Mouse (Mus musculus) midbrain, embryonic 11.5 days (tissue): ENCODE results near the gene Jam2. TPM values are rescaled to one million over a fixed set of nuclear protein-coding genes. Genes with fewer than 3 reads are reported as not detected.

Experiments
- ATAC-seq: fragments of 200-750 bp; cut with Nextera tagmentation; 2 replicates; pipeline ENCODE4 v1.8.0; 2017; ENCODE audit warnings: moderate TSS enrichment, moderate library complexity; ENCODE audit not compliant: low FRiP score
- DNase-seq: peaks from one replicate; pipeline ENCODE4 v3.0.0; 2015; ENCODE audit warnings: low spot score; ENCODE audit errors: missing footprints
- H3K27ac ChIP-seq: fragments of 300-500 bp; sonication (generic); 2 replicates; pipeline ENCODE4 v1.5.1; 2014; ENCODE audit warnings: low read depth, low read length
- H3K27me3 ChIP-seq: fragments of 300-500 bp; sonication (generic); 2 replicates; pipeline ENCODE4 v1.6.1; 2014; ENCODE audit warnings: mild to moderate bottlenecking, low read length, moderate library complexity, mixed read lengths; ENCODE audit not compliant: control insufficient read depth, insufficient read depth
- H3K36me3 ChIP-seq: fragments of 300-500 bp; sonication (generic); 2 replicates; pipeline ENCODE4 v1.6.1; 2014; ENCODE audit warnings: mild to moderate bottlenecking, low read length, moderate library complexity, mixed read lengths; ENCODE audit not compliant: control insufficient read depth, insufficient read depth
- H3K4me1 ChIP-seq: fragments of 300-500 bp; sonication (generic); 2 replicates; pipeline ENCODE4 v1.6.1; 2014; ENCODE audit warnings: low read length; ENCODE audit not compliant: control insufficient read depth, insufficient read depth
- H3K4me2 ChIP-seq: fragments of 300-500 bp; sonication (generic); 2 replicates; pipeline ENCODE4 v1.6.1; 2014; ENCODE audit warnings: mild to moderate bottlenecking, moderate library complexity
- H3K4me3 ChIP-seq: fragments of 300-500 bp; sonication (generic); 2 replicates; pipeline ENCODE4 v1.5.1; 2014; ENCODE audit warnings: low read depth, low read length
- H3K9ac ChIP-seq: fragments of 300-500 bp; sonication (generic); 2 replicates; pipeline ENCODE4 v1.6.1; 2014; ENCODE audit warnings: low read length
- H3K9me3 ChIP-seq: fragments of 300-500 bp; sonication (generic); 2 replicates; pipeline ENCODE4 v1.6.1; 2016; ENCODE audit warnings: low read length; ENCODE audit not compliant: control insufficient read depth
- WGBS: fragments of 180-500 bp; shearing (Covaris S2); extraction: QIAGEN DNeasy Blood & Tissue Kit; methylation state at CpG from one replicate; pipeline ENCODE4 v1.1.7; 2014; 5-methylcytosine and 5-hydroxymethylcytosine counted together
- polyA plus RNA-seq: library from polyadenylated mRNA; unstranded; fragments of >200 nt; fragmentation: Nextera tagmentation; extraction: Ambion mirVana; gene quantifications from 2 replicates; pipeline ENCODE4 v1.2.1, GENCODE M21; 2014

Gene Jam2
- polyA plus RNA-seq, 1 experiment from 2014 or later: 95.1 TPM

DNA sequence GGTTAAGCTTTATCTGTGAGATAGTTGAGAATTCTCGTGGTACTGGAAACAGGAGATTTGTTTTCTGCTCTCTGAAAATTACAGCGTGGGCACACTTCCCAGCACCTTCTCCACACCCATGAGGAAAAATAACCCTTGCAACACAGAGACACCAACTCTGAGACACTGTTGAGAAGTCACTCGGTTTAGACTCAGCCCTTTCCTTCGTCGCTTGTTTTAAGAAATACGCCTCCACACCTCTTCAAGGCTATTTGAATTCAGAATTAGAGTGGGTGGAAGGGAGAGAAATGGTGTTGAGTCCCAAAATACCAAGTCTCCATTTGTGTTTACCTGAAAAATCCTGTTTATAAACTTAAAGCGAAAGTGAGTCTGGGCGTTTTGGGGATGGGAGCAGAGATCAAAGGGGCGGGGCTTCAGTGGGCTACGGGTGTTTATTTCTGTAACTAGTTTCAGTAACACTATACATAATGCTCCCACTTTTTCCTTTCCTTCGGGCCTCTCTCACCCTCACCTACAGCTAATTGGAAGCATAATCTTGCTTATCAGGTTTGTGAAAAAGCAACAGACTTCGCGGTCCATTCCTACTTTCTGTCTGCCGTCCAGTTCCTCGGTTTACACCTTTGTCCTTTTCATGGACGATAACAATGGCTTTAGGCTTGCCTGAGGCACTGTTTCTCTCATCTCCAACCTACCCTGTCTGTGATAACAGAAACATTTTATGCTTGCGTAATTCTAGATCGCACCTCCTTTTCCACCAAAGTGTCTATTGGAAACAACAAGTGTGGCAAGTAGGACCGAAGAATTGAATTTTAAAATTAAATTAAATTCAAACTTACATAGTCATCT lies 4.1 kb upstream of the Jam2 start:
- 89% methylated on average over 19 of the region's 19 CpGs for WGBS
- Histone ChIP-seq H3K9me3 (no peaks in the 10 kb centered on the region), H3K9ac (no peak overlapping the region), H3K27ac (no peak overlapping the region), H3K4me3 (no peak overlapping the region), H3K27me3 (no peaks in the 10 kb centered on the region), H3K4me1 (no peaks in the 10 kb centered on the region), H3K4me2 (no peak overlapping the region), H3K36me3 (no peaks in the 10 kb centered on the region)
- DNase-seq: peak; percentile 28
- ATAC-seq: no peak

GRCm38 (mm10) chr16:84770891-84771290 lies 3.0 kb upstream of the Jam2 start:
- no peak overlapping the region for H3K4me3 ChIP-seq
- no peak overlapping the region for H3K27ac ChIP-seq
- no peaks in the 10 kb centered on the region for H3K9me3 ChIP-seq
- ATAC-seq: no peak
- peaks cover 2% of the 10 kb centered on the region; the same call in 1 of the 2 replicates for H3K4me1 ChIP-seq
- WGBS: 91% methylated on average over 7 of the region's 7 CpGs
- no peak overlapping the region for H3K4me2 ChIP-seq
- no peak overlapping the region for H3K9ac ChIP-seq
- DNase-seq: peak; percentile 61
- H3K27me3 ChIP-seq: no peaks in the 10 kb centered on the region
- no peaks in the 10 kb centered on the region for H3K36me3 ChIP-seq

- Histone ChIP-seq H3K4me2 (no peak overlapping the region), H3K9ac (no peak overlapping the region), H3K27ac (no peak overlapping the region), H3K4me3 (no peak overlapping the region), H3K27me3 (no peaks in the 10 kb centered on the region), H3K36me3 (no peaks in the 10 kb centered on the region), H3K9me3 (no peaks in the 10 kb centered on the region), H3K4me1 (peaks cover 3% of the 10 kb centered on the region; the same call in 1 of the 2 replicates)
- DNase-seq (peak; percentile 75), ATAC-seq (no peak)
- 96% methylated on average over 2 of the region's 2 CpGs for WGBS
These were observed 2.5 kb upstream of the Jam2 start for GRCm38 (mm10) chr16:84771461-84771860.

- Histone ChIP-seq H3K27ac (peak overlapping the region; percentile 99), H3K4me1 (peaks cover 3% of the 10 kb centered on the region; the same call in 1 of the 2 replicates), H3K4me3 (peak overlapping the region; percentile 77; the same call in 1 of the 2 replicates), H3K4me2 (peak overlapping the region; percentile 54), H3K27me3 (no peaks in the 10 kb centered on the region), H3K9ac (peak overlapping the region; percentile 95; the same call in 1 of the 2 replicates), H3K36me3 (no peaks in the 10 kb centered on the region), H3K9me3 (no peaks in the 10 kb centered on the region)
- ATAC-seq (peak; percentile 76), DNase-seq (peak; percentile 95)
- 3% methylated on average over 8 of the region's 8 CpGs for WGBS
These were observed 1.2 kb upstream of the Jam2 start for GRCm38 (mm10) chr16:84772496-84773267.

- Histone ChIP-seq H3K4me1 (peaks cover 3% of the 10 kb centered on the region; the same call in 1 of the 2 replicates), H3K27ac (peak overlapping the region; percentile 99), H3K36me3 (peaks cover 2% of the 10 kb centered on the region; the same call in 1 of the 2 replicates), H3K9me3 (no peaks in the 10 kb centered on the region), H3K4me2 (peak overlapping the region; percentile 54), H3K27me3 (no peaks in the 10 kb centered on the region), H3K9ac (peak overlapping the region; percentile 95), H3K4me3 (peak overlapping the region; percentile 77)
- 1% methylated on average over 15 of the region's 15 CpGs for WGBS
- peak; percentile 59 for ATAC-seq
- peak; percentile 97 for DNase-seq
These were observed 558 bp upstream of the Jam2 start for GRCm38 (mm10) chr16:84773268-84773861.

DNA sequence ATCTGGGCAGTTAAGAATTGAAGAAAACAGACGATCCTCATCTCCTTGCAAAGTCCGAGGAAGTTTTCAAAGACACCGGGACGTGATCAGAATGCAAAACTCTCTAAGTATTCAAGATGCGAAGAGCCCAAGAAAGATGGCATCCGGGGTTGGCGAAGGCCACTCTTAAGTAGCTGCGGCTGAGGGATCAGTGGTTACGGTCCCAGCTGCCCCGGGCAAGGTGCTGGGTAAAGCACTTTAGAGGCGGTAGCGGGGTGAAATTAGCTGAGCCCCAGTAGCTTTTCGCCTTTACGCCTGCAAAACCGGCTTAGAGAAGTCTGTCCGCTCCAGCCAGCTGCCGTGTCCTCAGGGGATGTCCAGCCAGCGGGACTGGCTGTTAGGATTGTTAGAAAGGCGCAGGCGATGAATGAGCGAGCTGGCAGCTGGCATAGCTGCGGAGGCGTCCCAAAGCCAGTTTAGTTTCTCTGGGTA lies 873 bp downstream of the Jam2 start:
- peaks cover 5% of the 10 kb centered on the region for H3K36me3 ChIP-seq
- H3K4me3 ChIP-seq: peak overlapping the region; percentile 77
- no peaks in the 10 kb centered on the region for H3K9me3 ChIP-seq
- H3K4me1 ChIP-seq: peaks cover 3% of the 10 kb centered on the region; the same call in 1 of the 2 replicates
- peak; percentile 28 for ATAC-seq
- peak overlapping the region; percentile 54 for H3K4me2 ChIP-seq
- WGBS: under 1% methylated on average over 23 of the region's 23 CpGs
- peak overlapping the region; percentile 95 for H3K9ac ChIP-seq
- no peaks in the 10 kb centered on the region for H3K27me3 ChIP-seq
- DNase-seq: peak; percentile 98
- H3K27ac ChIP-seq: peak overlapping the region; percentile 99

DNA sequence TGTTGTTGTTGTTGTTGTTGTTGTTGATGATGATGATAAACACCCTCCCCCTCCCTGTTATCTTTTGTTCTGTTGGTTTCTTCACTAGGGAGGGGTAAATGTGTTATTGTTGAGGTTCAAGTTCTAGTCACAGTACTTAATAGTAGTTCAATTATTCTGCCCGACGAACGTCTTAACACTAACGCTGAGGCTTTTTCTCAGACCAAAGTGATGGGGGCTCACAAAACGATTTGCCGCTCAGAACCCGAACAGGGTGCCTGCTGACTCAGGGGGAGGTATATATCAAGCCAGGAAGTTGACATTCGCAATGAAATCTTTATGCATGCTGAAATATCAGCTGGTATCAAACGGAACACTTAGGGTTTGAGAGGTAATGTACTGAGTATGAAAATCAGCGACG lies 1.4 kb downstream of the Jam2 start:
- peak overlapping the region; percentile 99; the same call in 1 of the 2 replicates for H3K27ac ChIP-seq
- peak overlapping the region; percentile 95 for H3K9ac ChIP-seq
- H3K27me3 ChIP-seq: no peaks in the 10 kb centered on the region
- ATAC-seq (no peak), DNase-seq (peak; percentile 87)
- peaks cover 3% of the 10 kb centered on the region; the same call in 1 of the 2 replicates for H3K4me1 ChIP-seq
- WGBS: 24% methylated on average over 11 of the region's 11 CpGs
- no peaks in the 10 kb centered on the region for H3K9me3 ChIP-seq
- H3K4me3 ChIP-seq: peak overlapping the region; percentile 77
- H3K36me3 ChIP-seq: peaks cover 5% of the 10 kb centered on the region
- H3K4me2 ChIP-seq: peak overlapping the region; percentile 54

DNA sequence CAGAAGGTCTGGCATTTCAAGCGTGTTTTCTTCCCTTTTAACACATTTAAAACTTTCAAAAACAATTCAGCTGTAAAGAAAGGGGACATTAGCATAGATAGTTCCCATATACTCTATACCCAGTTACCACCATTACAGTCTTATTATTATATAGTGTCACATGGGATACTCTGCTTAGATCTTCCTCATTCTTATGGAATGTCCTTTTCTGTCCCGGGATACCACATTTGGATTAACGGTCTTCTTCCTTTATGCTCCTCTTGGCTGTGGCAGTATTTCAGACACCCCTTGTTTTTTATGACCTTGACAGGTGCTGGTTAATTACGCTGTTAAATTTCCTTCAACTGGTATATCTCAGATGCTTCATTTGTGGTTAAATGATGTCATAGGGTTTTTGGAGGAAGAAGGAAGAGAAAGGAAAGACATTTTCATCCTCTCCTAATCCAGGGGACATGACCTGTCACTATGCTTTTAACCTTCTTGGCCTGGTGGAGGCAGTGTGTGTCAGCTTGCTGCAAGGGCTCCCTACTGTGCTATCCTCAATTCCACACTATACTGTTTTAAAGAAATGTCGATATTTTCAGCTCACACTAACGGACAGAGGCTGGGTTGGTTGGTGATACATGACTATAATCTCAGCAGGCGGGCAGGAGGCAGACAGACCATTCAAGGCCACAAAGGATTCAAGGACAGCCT lies 2.3 kb downstream of the Jam2 start:
- no peak for ATAC-seq
- H3K36me3 ChIP-seq: peaks cover 5% of the 10 kb centered on the region
- peak; percentile 82 for DNase-seq
- H3K27me3 ChIP-seq: no peaks in the 10 kb centered on the region
- WGBS: 54% methylated on average over 7 of the region's 7 CpGs
- H3K9me3 ChIP-seq: no peaks in the 10 kb centered on the region
- H3K4me3 ChIP-seq: peak overlapping the region; percentile 77
- H3K9ac ChIP-seq: peak overlapping the region; percentile 95; the same call in 1 of the 2 replicates
- H3K27ac ChIP-seq: no peak overlapping the region
- peak overlapping the region; percentile 54 for H3K4me2 ChIP-seq
- H3K4me1 ChIP-seq: peaks cover 5% of the 10 kb centered on the region; the same call in 1 of the 2 replicates
